Mouse (Mus musculus): ENCODE results near the gene Pla2g6. TPM values are rescaled to one million over a fixed set of nuclear protein-coding genes. Genes with fewer than 3 reads are reported as not detected.

Gene Pla2g6
- total RNA-seq, 2 experiments from 2014 or later, result 3.8 to 7.5 TPM

GRCm38 (mm10) chr15:79325742-79326141, 2.4 kb downstream of the Pla2g6 start:
- no peak for ATAC-seq (replicated peaks; ENCODE audit: low FRiP score, poor library complexity, severe bottlenecking)

- ATAC-seq (replicated peaks; ENCODE audit: low FRiP score, poor library complexity, severe bottlenecking), result no peak
These were observed 3.8 kb downstream of the Pla2g6 start for GRCm38 (mm10) chr15:79324373-79324772.

- ATAC-seq (replicated peaks; ENCODE audit: low FRiP score, poor library complexity, severe bottlenecking), result no peak
These were observed 4.4 kb downstream of the Pla2g6 start for GRCm38 (mm10) chr15:79323791-79324155.

GRCm38 (mm10) chr15:79322991-79323790, 5.0 kb downstream of the Pla2g6 start:
- ATAC-seq (replicated peaks; ENCODE audit: low FRiP score, poor library complexity, severe bottlenecking), result no peak

GRCm38 (mm10) chr15:79322281-79322990, 5.8 kb downstream of the Pla2g6 start:
- ATAC-seq (replicated peaks; ENCODE audit: low FRiP score, poor library complexity, severe bottlenecking), result no peak

GRCm38 (mm10) chr15:79321733-79322190, 6.4 kb downstream of the Pla2g6 start:
- no peak for ATAC-seq (replicated peaks; ENCODE audit: low FRiP score, poor library complexity, severe bottlenecking)

- ATAC-seq (replicated peaks; ENCODE audit: low FRiP score, poor library complexity, severe bottlenecking), result no peak
These were observed 14.3 kb downstream of the Pla2g6 start for GRCm38 (mm10) chr15:79313848-79314369.

- ATAC-seq (replicated peaks; ENCODE audit: low FRiP score, poor library complexity, severe bottlenecking), result no peak
These were observed 20.3 kb downstream of the Pla2g6 start for GRCm38 (mm10) chr15:79307861-79308260.

GRCm38 (mm10) chr15:79306043-79306637, 22.1 kb downstream of the Pla2g6 start:
- no peak for ATAC-seq (replicated peaks; ENCODE audit: low FRiP score, poor library complexity, severe bottlenecking)

GRCm38 (mm10) chr15:79304832-79305231, 23.4 kb downstream of the Pla2g6 start:
- no peak for ATAC-seq (replicated peaks; ENCODE audit: low FRiP score, poor library complexity, severe bottlenecking)

GRCm38 (mm10) chr15:79303725-79304124, 24.5 kb downstream of the Pla2g6 start:
- no peak for ATAC-seq (replicated peaks; ENCODE audit: low FRiP score, poor library complexity, severe bottlenecking)

GRCm38 (mm10) chr15:79299563-79300155, 28.5 kb downstream of the Pla2g6 start:
- ATAC-seq (replicated peaks; ENCODE audit: low FRiP score, poor library complexity, severe bottlenecking), result no peak

GRCm38 (mm10) chr15:79298553-79298952, 29.6 kb downstream of the Pla2g6 start:
- no peak for ATAC-seq (replicated peaks; ENCODE audit: low FRiP score, poor library complexity, severe bottlenecking)

GRCm38 (mm10) chr15:79292779-79293178, 35.4 kb downstream of the Pla2g6 start:
- no peak for ATAC-seq (replicated peaks; ENCODE audit: low FRiP score, poor library complexity, severe bottlenecking)

GRCm38 (mm10) chr15:79290340-79290739, 37.9 kb downstream of the Pla2g6 start:
- no peak for ATAC-seq (replicated peaks; ENCODE audit: low FRiP score, poor library complexity, severe bottlenecking)

- no peak for ATAC-seq (replicated peaks; ENCODE audit: low FRiP score, poor library complexity, severe bottlenecking)
These were observed 38.7 kb downstream of the Pla2g6 start for GRCm38 (mm10) chr15:79289441-79289840.

GRCm38 (mm10) chr15:79288387-79288786, 39.8 kb downstream of the Pla2g6 start:
- no peak for ATAC-seq (replicated peaks; ENCODE audit: low FRiP score, poor library complexity, severe bottlenecking)

- no peak for ATAC-seq (replicated peaks; ENCODE audit: low FRiP score, poor library complexity, severe bottlenecking)
These were observed 41.1 kb downstream of the Pla2g6 start for GRCm38 (mm10) chr15:79287091-79287490.

GRCm38 (mm10) chr15:79286141-79286540, 42.0 kb downstream of the Pla2g6 start:
- no peak for ATAC-seq (replicated peaks; ENCODE audit: low FRiP score, poor library complexity, severe bottlenecking)

- ATAC-seq (replicated peaks; ENCODE audit: low FRiP score, poor library complexity, severe bottlenecking), result no peak
These were observed 42.8 kb downstream of the Pla2g6 start, which contains the start of gene Baiap2l2 for GRCm38 (mm10) chr15:79285399-79285798. Gene Baiap2l2 (minus strand): TSS chr15:79285537.

All from erythroid progenitor cell, adult 5-6 weeks (primary cell).